Mouse (Mus musculus) ES-E14 (cell line): ENCODE measurements around the gene Hs3st3b1. TPM values are rescaled to one million over a fixed set of nuclear protein-coding genes. Genes with fewer than 3 reads are reported as not detected.
A peak's percentile ranks its signal among the peaks of the same experiment; 100 is the strongest.

ENCODE experiments used
- DNase-seq: peaks from one replicate; pipeline ENCODE4 v3.0.0-alpha.2; 2013; ENCODE audit warnings: low read depth, low spot score
- H3K27ac ChIP-seq: 2 replicates; pipeline ENCODE4 v1.5.1; 2012; ENCODE audit warnings: low read depth, mild to moderate bottlenecking, low read length, moderate library complexity, mixed read lengths; ENCODE audit not compliant: poor library complexity, insufficient read depth, severe bottlenecking
- H3K36me3 ChIP-seq: 2 replicates; pipeline ENCODE4 v1.6.1; 2012; ENCODE audit warnings: mild to moderate bottlenecking, low read length, moderate library complexity, mixed read lengths; ENCODE audit not compliant: control insufficient read depth, poor library complexity, insufficient read depth, severe bottlenecking
- H3K4me1 ChIP-seq, 2 experiments: fragments of 150-350 bp in 1 of 2; sonication (generic) in 1 of 2; 2 replicates each; pipeline ENCODE4 v1.6.1; 2012; ENCODE audit warnings: low read length in 2 of 2, mild to moderate bottlenecking in 1 of 2, mixed read lengths in 1 of 2; ENCODE audit not compliant: control insufficient read depth in 2 of 2, insufficient read depth in 2 of 2, poor library complexity in 1 of 2
- H3K4me3 ChIP-seq, 2 experiments: fragments of 150-350 bp in 1 of 2; sonication (generic) in 1 of 2; 2 replicates each; pipeline ENCODE4 v1.5.1; 2012; ENCODE audit warnings: low read length in 2 of 2, low read depth in 1 of 2, mild to moderate bottlenecking in 1 of 2, mixed read lengths in 1 of 2; ENCODE audit not compliant: insufficient read depth in 1 of 2, poor library complexity in 1 of 2, severe bottlenecking in 1 of 2
- H3K9ac ChIP-seq: 2 replicates; pipeline ENCODE4 v1.6.1; 2012; ENCODE audit warnings: low read depth, mild to moderate bottlenecking, low read length, mixed read lengths; ENCODE audit not compliant: poor library complexity, insufficient read depth, severe bottlenecking
- H3K9me3 ChIP-seq: fragments of 150-350 bp; sonication (generic); 2 replicates; pipeline ENCODE4 v1.6.1; 2012; ENCODE audit warnings: low read depth, mild to moderate bottlenecking, low read length; ENCODE audit not compliant: control insufficient read depth, insufficient read depth
- CHD2 ChIP-seq: IDR thresholded peaks from 2 replicates; pipeline ENCODE4 v1.6.1; 2014; ENCODE audit warnings: mild to moderate bottlenecking, low read depth, low read length, inconsistent platforms
- HCFC1 ChIP-seq: IDR thresholded peaks from 2 replicates; pipeline ENCODE4 v1.6.1; 2012; ENCODE audit warnings: low read length, inconsistent platforms, borderline replicate concordance; ENCODE audit not compliant: insufficient read depth
- MAFK ChIP-seq: IDR thresholded peaks from 2 replicates; pipeline ENCODE4 v1.6.1; 2014; ENCODE audit warnings: mild to moderate bottlenecking, low read depth, low read length, inconsistent platforms; ENCODE audit not compliant: insufficient read depth
- ZC3H11A ChIP-seq: IDR thresholded peaks from 2 replicates; pipeline ENCODE4 v1.6.1; 2012; ENCODE audit warnings: low read depth, mild to moderate bottlenecking, inconsistent platforms, low read length, borderline replicate concordance
- ZNF384 ChIP-seq: IDR thresholded peaks from 2 replicates; pipeline ENCODE4 v1.6.1; 2012; ENCODE audit warnings: low read depth, low read length, inconsistent platforms
- in situ Hi-C, 2 experiments: fragments of 600-800 bp; cut with MboI; formaldehyde crosslinking; loops; one replicate each; pipeline ENCODE4 v1.15.1; 2025; ENCODE audit warnings: low sequenced_read_pairs in 2 of 2, inconsistent platforms in 1 of 2; ENCODE audit not compliant: unreplicated experiment in 2 of 2
- total RNA-seq: library from RNA; depleted of rRNA; stranded (reverse); fragments of 300-350 nt; gene quantifications from 2 replicates; pipeline ENCODE4 v1.2.3, GENCODE M21; 2012

The Hs3st3b1 gene
- total RNA-seq, 1 experiment = 4.4 TPM

DNA sequence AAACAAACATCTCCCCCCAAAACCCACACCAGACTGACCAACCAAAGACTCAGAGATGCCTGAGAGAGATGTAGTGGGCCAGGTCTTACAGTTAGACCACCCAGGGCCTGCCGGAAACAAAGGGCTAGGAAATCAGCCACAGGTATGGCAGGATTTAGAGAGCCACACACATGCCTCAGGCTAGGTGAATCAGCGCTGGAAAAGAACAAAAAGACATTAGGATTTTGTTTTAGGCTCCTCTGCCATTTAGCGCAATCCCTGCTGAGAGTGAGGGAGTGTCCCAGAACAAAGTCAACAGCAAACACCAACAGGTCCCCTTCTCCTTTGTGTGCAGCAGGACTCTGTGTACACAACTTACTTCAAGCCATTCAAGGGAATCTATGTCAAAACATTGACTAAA is 14.6 kb upstream of the Hs3st3b1 start:
- Histone ChIP-seq H3K4me3 (no peak overlapping the region), H3K36me3 (no peaks in the 10 kb centered on the region), H3K9ac (no peak overlapping the region), H3K4me1 (peaks cover under 1 to 10% of the 10 kb centered on the region in 2 experiments; a peak in 1 of 4 replicates), H3K9me3 (no peaks in the 10 kb centered on the region), H3K27ac (peak overlapping the region; percentile 18; the same call in 1 of the 2 replicates)
- no peak for DNase-seq
- in situ Hi-C loops = no loop called here
- TF ChIP-seq MAFK (no peak), HCFC1 (no peak), ZNF384 (no peak)

DNA sequence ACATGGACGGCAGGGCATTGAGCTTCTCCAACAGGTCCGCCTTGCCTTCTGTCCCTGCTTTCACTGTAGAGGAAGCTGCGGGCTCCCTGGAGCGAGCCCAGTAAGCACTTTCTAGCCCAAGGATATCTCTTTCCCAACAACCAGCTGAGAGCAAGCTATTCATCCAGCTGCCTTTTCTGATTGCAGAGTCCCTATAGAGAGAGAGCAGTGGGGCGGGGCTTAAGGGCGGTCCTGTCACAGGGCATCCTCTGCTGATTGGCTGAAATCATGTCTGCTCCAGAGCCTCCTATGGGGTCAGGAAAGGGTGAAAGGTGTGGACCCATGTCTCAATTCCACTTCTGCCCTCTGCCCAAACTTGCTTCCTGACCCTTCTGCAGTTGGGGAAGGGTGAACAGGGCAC is 4.8 kb upstream of the Hs3st3b1 start:
- Histone ChIP-seq H3K9me3 (no peaks in the 10 kb centered on the region), H3K4me1 (peaks cover 5 to 16% of the 10 kb centered on the region in 2 experiments; a peak in 3 of 4 replicates), H3K9ac (no peak overlapping the region), H3K27ac (no peak overlapping the region), H3K4me3 (no peak overlapping the region), H3K36me3 (no peaks in the 10 kb centered on the region)
- no peak for DNase-seq
- no peak for TF ChIP-seq MAFK
- TF ChIP-seq HCFC1 = no peak
- no peak for TF ChIP-seq ZC3H11A
- TF ChIP-seq ZNF384 = no peak
- no peak for TF ChIP-seq CHD2
- in situ Hi-C loops = no loop called here

- no peak for DNase-seq
- Histone ChIP-seq H3K9ac (peak overlapping the region; percentile 41; the same call in 1 of the 2 replicates), H3K27ac (no peak overlapping the region), H3K4me1 (peaks cover 0 to 16% of the 10 kb centered on the region in 2 experiments; a peak in 3 of 4 replicates), H3K9me3 (no peaks in the 10 kb centered on the region), H3K4me3 (peak overlapping the region; percentile 62 to 72), H3K36me3 (no peaks in the 10 kb centered on the region)
- in situ Hi-C loops = no loop called here
- TF ChIP-seq HCFC1 (0 out of 2 replicates have a peak, but pooled peaks have one; percentile 43), ZC3H11A (peak; percentile 87), MAFK (no peak)
These were observed 3.1 kb upstream of the Hs3st3b1 start for GRCm38 (mm10) chr11:63925161-63925582.

- H3K9me3 ChIP-seq = no peaks in the 10 kb centered on the region
- H3K36me3 ChIP-seq = no peaks in the 10 kb centered on the region
- no peak overlapping the region for H3K27ac ChIP-seq
- H3K4me3 ChIP-seq = peak overlapping the region in 1 of 2 experiments; percentile 72; a peak in 2 of 4 replicates
- in situ Hi-C loops = loop anchor here in 1 of 2 experiments (25.0 kb wide), 1 partner anchor 513 kb away; the partner anchor contains the start of genes F930015N05Rik and Hs3st3a1
- TF ChIP-seq HCFC1 (no peak), ZNF384 (no peak), CHD2 (no peak), MAFK (no peak), ZC3H11A (no peak)
- H3K4me1 ChIP-seq = peaks cover 0 to 16% of the 10 kb centered on the region in 2 experiments; a peak in 3 of 4 replicates
- no peak for DNase-seq
- H3K9ac ChIP-seq = no peak overlapping the region
These were observed 2.3 kb upstream of the Hs3st3b1 start for GRCm38 (mm10) chr11:63924286-63924930.
